Mouse (Mus musculus): ENCODE measurements around the gene Vmn2r110. TPM values are rescaled to one million over a fixed set of nuclear protein-coding genes. Genes with fewer than 3 reads are reported as not detected.

Vmn2r110 gene
- 0.03 and 0.06 TPM in 2 replicates for polyA plus RNA-seq (2014; fragmentation: Nextera tagmentation; extraction: Ambion mirVana)

- Histone ChIP-seq H3K4me1 (ENCODE audit: control insufficient read depth, insufficient read depth, low read length) (no peaks in the 10 kb centered on the region), H3K27me3 (ENCODE audit: control insufficient read depth, insufficient read depth, low read length) (no peaks in the 10 kb centered on the region), H3K4me3 (ENCODE audit: low read length) (no peak within 1 kb of the TSS), H3K9me3 (ENCODE audit: control insufficient read depth, low read length) (no peaks in the 10 kb centered on the region), H3K27ac (ENCODE audit: low read depth, low read length) (no peak within 1 kb of the TSS), H3K36me3 (ENCODE audit: control insufficient read depth, insufficient read depth, low read length) (no peaks in the 10 kb centered on the region), H3K9ac (ENCODE audit: low read depth, low read length) (no peak within 1 kb of the TSS), H3K4me2 (replicated peaks; ENCODE audit: low read depth, low read length) (no peak within 1 kb of the TSS)
- WGBS: 41% methylated on average over 1 of the region's 1 CpGs
- ATAC-seq (ENCODE audit: low FRiP score, low TSS enrichment): no peak
These were observed at the start of gene Vmn2r110 for GRCm38 (mm10) chr17:20596323-20596722. Gene Vmn2r110 (minus strand): TSS chr17:20596423.

- H3K27me3 ChIP-seq (ENCODE audit: control insufficient read depth, insufficient read depth, low read length): no peaks in the 10 kb centered on the region
- ATAC-seq (ENCODE audit: low FRiP score, low TSS enrichment): no peak
- no peak within 1 kb of the TSS for H3K4me2 ChIP-seq (replicated peaks; ENCODE audit: low read depth, low read length)
- H3K9me3 ChIP-seq (ENCODE audit: control insufficient read depth, low read length): peaks cover 3% of the 10 kb centered on the region
- no peak within 1 kb of the TSS for H3K4me3 ChIP-seq (ENCODE audit: low read length)
- no peak within 1 kb of the TSS for H3K27ac ChIP-seq (ENCODE audit: low read depth, low read length)
- H3K9ac ChIP-seq (ENCODE audit: low read depth, low read length): no peak within 1 kb of the TSS
- H3K4me1 ChIP-seq (ENCODE audit: control insufficient read depth, insufficient read depth, low read length): no peaks in the 10 kb centered on the region
- no peaks in the 10 kb centered on the region for H3K36me3 ChIP-seq (ENCODE audit: control insufficient read depth, insufficient read depth, low read length)
These were observed 28.6 kb upstream of the Vmn2r110 start, which contains the start of gene Fpr-rs3 for GRCm38 (mm10) chr17:20624777-20625176. Gene Fpr-rs3 (minus strand): TSS chr17:20624877.

GRCm38 (mm10) chr17:20564656-20565055 is 31.6 kb downstream of the Vmn2r110 start, which contains the start of gene Vmn2r109:
Gene Vmn2r109 (minus strand): TSS chr17:20564756.
- Histone ChIP-seq H3K27ac (ENCODE audit: low read depth, low read length) (no peak within 1 kb of the TSS), H3K4me2 (replicated peaks; ENCODE audit: low read depth, low read length) (no peak within 1 kb of the TSS), H3K9ac (ENCODE audit: low read depth, low read length) (no peak within 1 kb of the TSS), H3K9me3 (ENCODE audit: control insufficient read depth, low read length) (no peaks in the 10 kb centered on the region), H3K4me1 (ENCODE audit: control insufficient read depth, insufficient read depth, low read length) (no peaks in the 10 kb centered on the region), H3K4me3 (ENCODE audit: low read length) (no peak within 1 kb of the TSS), H3K36me3 (ENCODE audit: control insufficient read depth, insufficient read depth, low read length) (no peaks in the 10 kb centered on the region), H3K27me3 (ENCODE audit: control insufficient read depth, insufficient read depth, low read length) (no peaks in the 10 kb centered on the region)
- no peak for ATAC-seq (ENCODE audit: low FRiP score, low TSS enrichment)
- WGBS: 91% methylated on average over 1 of the region's 1 CpGs

Other genes with a start within 250 kb of the Vmn2r110 start
- not detected in 2 replicates for gene Vmn1r224, start 182.3 kb downstream of the Vmn2r110 start, polyA plus RNA-seq (2014; fragmentation: Nextera tagmentation; extraction: Ambion mirVana)
- gene Vmn2r108, start 115.1 kb downstream of the Vmn2r110 start, polyA plus RNA-seq (2014; fragmentation: Nextera tagmentation; extraction: Ambion mirVana): not detected in 2 replicates
- gene Vmn1r225, start 98.3 kb downstream of the Vmn2r110 start, polyA plus RNA-seq (2014; fragmentation: Nextera tagmentation; extraction: Ambion mirVana): not detected in 2 replicates
- not detected in 2 replicates for gene Vmn2r109, start 31.7 kb downstream of the Vmn2r110 start, polyA plus RNA-seq (2014; fragmentation: Nextera tagmentation; extraction: Ambion mirVana)
- gene Fpr-rs3, start 28.5 kb upstream of the Vmn2r110 start, polyA plus RNA-seq (2014; fragmentation: Nextera tagmentation; extraction: Ambion mirVana): not detected in 2 replicates
- gene Vmn1r226, start 86.4 kb upstream of the Vmn2r110 start, polyA plus RNA-seq (2014; fragmentation: Nextera tagmentation; extraction: Ambion mirVana): not detected in 2 replicates
- not detected in 2 replicates for gene Vmn1r227, start 133.4 kb upstream of the Vmn2r110 start, polyA plus RNA-seq (2014; fragmentation: Nextera tagmentation; extraction: Ambion mirVana)
- not detected in 2 replicates for gene Vmn1r228, start 189.7 kb upstream of the Vmn2r110 start, polyA plus RNA-seq (2014; fragmentation: Nextera tagmentation; extraction: Ambion mirVana)
- not detected in 2 replicates for gene Vmn1r229, start 215.1 kb upstream of the Vmn2r110 start, polyA plus RNA-seq (2014; fragmentation: Nextera tagmentation; extraction: Ambion mirVana)
- not detected in 2 replicates for gene Vmn1r230, start 244.0 kb upstream of the Vmn2r110 start, polyA plus RNA-seq (2014; fragmentation: Nextera tagmentation; extraction: Ambion mirVana)